Mouse (Mus musculus) testis, adult 2 months (tissue): Measurements from ENCODE around the gene Vmn1r112.
"Not testable (repeated sequence)": the region's sequence is repeated elsewhere in the genome, so short reads cannot be mapped to it uniquely, and the experiment has no call there.

Experiments used
- CTCF ChIP-seq: fragments of 200-500 bp; IDR thresholded peaks from 2 replicates; pipeline ENCODE4 v1.5.1; 2012; ENCODE audit warnings: low read depth, mild to moderate bottlenecking, inconsistent platforms, low read length, moderate library complexity; ENCODE audit not compliant: control insufficient read depth, insufficient read depth, insufficient replicate concordance
- POLR2A ChIP-seq: fragments of 200-500 bp; IDR thresholded peaks from 2 replicates; pipeline ENCODE4 v1.6.1; 2012; ENCODE audit warnings: low read depth, mild to moderate bottlenecking, inconsistent platforms, low read length, moderate library complexity; ENCODE audit not compliant: control insufficient read depth

DNA sequence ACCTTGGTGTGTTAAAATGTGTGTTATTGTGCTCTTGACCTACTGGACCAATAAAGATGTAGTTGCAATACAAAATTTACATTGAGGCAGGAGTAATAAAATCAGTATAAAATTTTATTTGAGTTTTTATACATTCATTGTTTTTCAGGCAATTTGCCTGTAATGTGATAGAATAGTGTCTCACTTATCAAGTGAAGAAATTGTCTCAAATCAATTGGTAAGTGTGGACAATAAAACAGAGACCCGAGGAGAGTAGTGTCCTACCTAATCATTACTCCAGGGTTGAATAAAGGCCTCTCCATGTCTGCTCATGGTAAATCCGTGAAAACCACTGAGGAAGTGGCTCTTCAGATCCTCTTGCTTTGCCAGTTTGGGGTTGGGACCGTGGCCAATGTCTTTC is at the start of gene Vmn1r112:
- not testable (repeated sequence) for TF ChIP-seq CTCF, POLR2A
